Mouse (Mus musculus): ENCODE data around the gene Zdhhc22. TPM values are rescaled to one million over a fixed set of nuclear protein-coding genes. Genes with fewer than 3 reads are reported as not detected.

The Zdhhc22 gene
- total and polyA plus RNA-seq, 3 experiments = 0.10 TPM; not detected in 2

GRCm38 (mm10) chr12:87017041-87017440 is 26.8 kb upstream of the Zdhhc22 start (continued):
- TF ChIP-seq POLR2AphosphoS5 (IDR thresholded peaks at IDR 0.05; ENCODE audit: borderline replicate concordance, low read depth, low read length) = no peak
- TF ChIP-seq ZNF384 (IDR thresholded peaks at IDR 0.05; ENCODE audit: low read depth, low read length) = no peak
- TF ChIP-seq MAFK (IDR thresholded peaks at IDR 0.05; ENCODE audit: borderline replicate concordance, low read depth, low read length) = no peak
- no peak for TF ChIP-seq SIN3A (IDR thresholded peaks at IDR 0.05; ENCODE audit: low read length)
- TF ChIP-seq GABPA (IDR thresholded peaks at IDR 0.05; ENCODE audit: low read depth, low read length) = no peak
- TF ChIP-seq NRF1 (IDR thresholded peaks at IDR 0.05; ENCODE audit: insufficient read depth, low read depth, low read length, poor library complexity, severe bottlenecking) = no peak
- peak; percentile 82 to 93 (median 82) for TF ChIP-seq CTCF (IDR thresholded peaks at IDR 0.05 in 2 of 3, conservative IDR thresholded peaks at IDR 0.05 in 1 of 3; ENCODE audit: control insufficient read depth in 1 of 3, insufficient read depth in 1 of 3, low read depth in 2 of 3, low read length in 3 of 3, poor library complexity in 1 of 3, severe bottlenecking in 1 of 3)
- TF ChIP-seq TBP (IDR thresholded peaks at IDR 0.05; ENCODE audit: low read depth, low read length) = no peak
- no peak for TF ChIP-seq UBTF (IDR thresholded peaks at IDR 0.05; ENCODE audit: borderline replicate concordance, insufficient read depth, low read depth, low read length)
- no peak for TF ChIP-seq USF2 (IDR thresholded peaks at IDR 0.05; ENCODE audit: borderline replicate concordance in 1 of 2, insufficient read depth in 1 of 2, low read depth in 1 of 2, low read length in 2 of 2)
- TF ChIP-seq CHD1 (IDR thresholded peaks at IDR 0.05; ENCODE audit: low read depth, low read length) = no peak
- no peak for TF ChIP-seq BHLHE40 (IDR thresholded peaks at IDR 0.05; ENCODE audit: borderline replicate concordance, low read depth, low read length)
- no peak for TF ChIP-seq MEF2A (IDR thresholded peaks at IDR 0.05; ENCODE audit: extremely low read depth, insufficient replicate concordance, low read depth, low read length, poor library complexity, severe bottlenecking)
- no peak for TF ChIP-seq RCOR1 (IDR thresholded peaks at IDR 0.05; ENCODE audit: low read depth, low read length)

- peaks cover 0 to 9% of the 10 kb centered on the region in 2 experiments; a peak in 2 of 4 replicates for H3K4me1 ChIP-seq (ENCODE audit: control insufficient read depth in 1 of 2, insufficient read depth in 2 of 2, low read length in 2 of 2)
- peaks cover 0 to 2% of the 10 kb centered on the region in 2 experiments; a peak in 2 of 4 replicates for H3K27me3 ChIP-seq (ENCODE audit: control insufficient read depth in 1 of 2, insufficient read depth in 2 of 2, low read length in 2 of 2)
- no peak for DNase-seq (ENCODE audit: low read depth, low spot score)
- no peaks in the 10 kb centered on the region for H3K79me2 ChIP-seq (ENCODE audit: control insufficient read depth, insufficient read depth, low read length, poor library complexity)
- no peaks in the 10 kb centered on the region for H3K9me3 ChIP-seq (replicated peaks; ENCODE audit: insufficient read depth, low read length)
- no peak overlapping the region for H3K27ac ChIP-seq (ENCODE audit: control insufficient read depth, low read depth, low read length)
- TF ChIP-seq MXI1 (IDR thresholded peaks at IDR 0.05; ENCODE audit: low read depth, low read length) (no peak), E2F4 (IDR thresholded peaks at IDR 0.05; ENCODE audit: borderline replicate concordance, low read depth, low read length) (no peak), NELFE (IDR thresholded peaks at IDR 0.05; ENCODE audit: low read depth, low read length) (no peak), RAD21 (IDR thresholded peaks at IDR 0.05; ENCODE audit: low read depth, low read length) (no peak)
- no peak overlapping the region for H3K9ac ChIP-seq (ENCODE audit: control insufficient read depth, low read depth, low read length, poor library complexity, severe bottlenecking)
- no peak overlapping the region for H3K4me3 ChIP-seq (ENCODE audit: control insufficient read depth in 1 of 2, insufficient read depth in 1 of 2, low read depth in 2 of 2, low read length in 2 of 2)
- no peaks in the 10 kb centered on the region; a peak in 1 of 4 replicates for H3K36me3 ChIP-seq (ENCODE audit: control insufficient read depth in 1 of 2, insufficient read depth in 2 of 2, low read length in 2 of 2)
These were observed 14.4 kb upstream of the Zdhhc22 start for GRCm38 (mm10) chr12:87004596-87004995.
